Mouse (Mus musculus) CH12.LX (cell line): ENCODE results near the gene Gss. TPM values are rescaled to one million over a fixed set of nuclear protein-coding genes. Genes with fewer than 3 reads are reported as not detected.

Experiments used
- DNase-seq: peaks from one replicate; pipeline ENCODE4 v3.0.0-alpha.2; 2013; ENCODE audit errors: extremely low read depth
- H3K27ac ChIP-seq: 2 replicates; pipeline ENCODE4 v1.5.1; 2012; ENCODE audit warnings: low read depth, mild to moderate bottlenecking, control low read depth, moderate library complexity; ENCODE audit not compliant: insufficient read depth
- H3K27me3 ChIP-seq: replicated peaks from 2 replicates; pipeline ENCODE3; 2012; ENCODE audit warnings: inconsistent platforms
- H3K36me3 ChIP-seq, 2 experiments: replicated peaks in 1 of 2; 2 replicates each; pipeline versions ENCODE3 to v1.6.1; 2012; ENCODE audit warnings: inconsistent platforms in 1 of 2, low read length in 1 of 2, mild to moderate bottlenecking in 1 of 2, mixed read lengths in 1 of 2, moderate library complexity in 1 of 2; ENCODE audit not compliant: control insufficient read depth in 1 of 2, insufficient read depth in 1 of 2
- H3K4me1 ChIP-seq, 2 experiments: 2 replicates each; pipeline ENCODE4 v1.6.1; 2012; ENCODE audit warnings: inconsistent platforms in 1 of 2, moderate library complexity in 1 of 2; ENCODE audit not compliant: insufficient read depth in 2 of 2, control insufficient read depth in 1 of 2
- H3K4me2 ChIP-seq: 2 replicates; pipeline ENCODE4 v1.6.1; 2012; ENCODE audit warnings: low read depth, mild to moderate bottlenecking, control low read depth; ENCODE audit not compliant: poor library complexity, insufficient read depth, severe bottlenecking
- H3K4me3 ChIP-seq, 3 experiments: fragments of 150-350 bp in 1 of 3; sonication (generic) in 1 of 3; replicated peaks in 1 of 3; 2 replicates each; pipeline versions ENCODE3 to v1.5.1; 2011 to 2012; ENCODE audit warnings: low read depth in 2 of 3, low read length in 2 of 3, mild to moderate bottlenecking in 2 of 3, moderate library complexity in 2 of 3, control low read depth in 1 of 3, improper control_type of control experiment in 1 of 3, inconsistent platforms in 1 of 3, mixed read lengths in 1 of 3; ENCODE audit not compliant: poor library complexity in 1 of 3
- H3K79me2 ChIP-seq: replicated peaks from 2 replicates; pipeline ENCODE4 v1.6.1; 2012; ENCODE audit warnings: mild to moderate bottlenecking, moderate library complexity; ENCODE audit not compliant: control insufficient read depth, poor library complexity, insufficient read depth, severe bottlenecking; ENCODE audit errors: extremely low read depth
- H3K9ac ChIP-seq: 2 replicates; pipeline ENCODE4 v1.6.1; 2012; ENCODE audit warnings: low read depth, mild to moderate bottlenecking, control low read depth, moderate library complexity; ENCODE audit not compliant: insufficient read depth
- H3K9me3 ChIP-seq: replicated peaks from 2 replicates; pipeline ENCODE3; 2012; ENCODE audit warnings: low read length, inconsistent platforms, mixed read lengths
- CHD1 ChIP-seq: IDR thresholded peaks from 2 replicates; pipeline ENCODE4 v1.6.1; 2012; ENCODE audit warnings: low read depth, low read length, improper control_type of control experiment, inconsistent platforms
- CHD2 ChIP-seq: IDR thresholded peaks from 2 replicates; pipeline ENCODE4 v1.6.1; 2011; ENCODE audit warnings: low read length, improper control_type of control experiment
- IRF4 ChIP-seq: IDR thresholded peaks from 2 replicates; pipeline ENCODE4 v1.6.1; 2014; ENCODE audit warnings: low read depth, mild to moderate bottlenecking, inconsistent platforms, low read length, improper control_type of control experiment
- JUN ChIP-seq: IDR thresholded peaks from 2 replicates; pipeline ENCODE4 v1.6.1; 2011; ENCODE audit warnings: low read depth, mild to moderate bottlenecking, low read length, improper control_type of control experiment, moderate library complexity; ENCODE audit not compliant: insufficient read depth
- MXI1 ChIP-seq: IDR thresholded peaks from 2 replicates; pipeline ENCODE4 v1.6.1; 2011; ENCODE audit warnings: mild to moderate bottlenecking, low read depth, low read length, improper control_type of control experiment
- TBP ChIP-seq: conservative IDR thresholded peaks from 2 replicates; pipeline ENCODE4 v1.6.1; 2011; ENCODE audit warnings: low read depth, low read length, improper control_type of control experiment
- USF1 ChIP-seq: IDR thresholded peaks from 2 replicates; pipeline ENCODE4 v1.6.1; 2014; ENCODE audit warnings: low read depth, mild to moderate bottlenecking, inconsistent platforms, low read length, improper control_type of control experiment
- USF2 ChIP-seq: conservative IDR thresholded peaks from 2 replicates; pipeline ENCODE4 v1.6.1; 2011; ENCODE audit warnings: low read depth, low read length, improper control_type of control experiment
- ZC3H11A ChIP-seq: IDR thresholded peaks from 2 replicates; pipeline ENCODE4 v1.6.1; 2012; ENCODE audit warnings: low read depth, mild to moderate bottlenecking, inconsistent platforms, low read length, improper control_type of control experiment
- ZMIZ1 ChIP-seq: IDR thresholded peaks from 2 replicates; pipeline ENCODE4 v1.6.1; 2012; ENCODE audit warnings: low read depth, mild to moderate bottlenecking, inconsistent platforms, low read length, improper control_type of control experiment
- dilution Hi-C: fragments of 300-500 bp; cut with MboI; formaldehyde crosslinking; loops from 2 replicates; pipeline ENCODE4 v1.14.3; 2020; ENCODE audit warnings: low sequenced_read_pairs; ENCODE audit not compliant: extremely low pct_unique_long_range_greater_than_20kb, extremely low pct_ligation_motif_present
- in situ Hi-C: fragments of 300-500 bp; cut with MboI; formaldehyde crosslinking; loops from 3 replicates; pipeline ENCODE4 v1.14.3; 2019; ENCODE audit warnings: low sequenced_read_pairs, low pct_ligation_motif_present, low pct_unique_long_range_greater_than_20kb, mixed read lengths
- polyA plus RNA-seq: library from polyadenylated mRNA; unstranded; fragments of >175 nt; gene quantifications from 2 replicates; pipeline ENCODE4 v1.2.1, GENCODE M21; 2012; ENCODE audit warnings: low read depth; ENCODE audit not compliant: insufficient read length
- total RNA-seq, 2 experiments: library from RNA; depleted of rRNA; stranded (reverse); fragments of 300-350 nt in 1 of 2; fragments of >200 nt in 1 of 2; gene quantifications; 2 replicates each; pipeline ENCODE4 v1.2.3; 2012 to 2014

Gene Gss
- total and polyA plus RNA-seq, 3 experiments, result 17.3 to 21.9 (median 18.0) TPM

GRCm38 (mm10) chr2:155641540-155642472, 49.2 kb upstream of the Gss start:
- no peak for DNase-seq

DNA sequence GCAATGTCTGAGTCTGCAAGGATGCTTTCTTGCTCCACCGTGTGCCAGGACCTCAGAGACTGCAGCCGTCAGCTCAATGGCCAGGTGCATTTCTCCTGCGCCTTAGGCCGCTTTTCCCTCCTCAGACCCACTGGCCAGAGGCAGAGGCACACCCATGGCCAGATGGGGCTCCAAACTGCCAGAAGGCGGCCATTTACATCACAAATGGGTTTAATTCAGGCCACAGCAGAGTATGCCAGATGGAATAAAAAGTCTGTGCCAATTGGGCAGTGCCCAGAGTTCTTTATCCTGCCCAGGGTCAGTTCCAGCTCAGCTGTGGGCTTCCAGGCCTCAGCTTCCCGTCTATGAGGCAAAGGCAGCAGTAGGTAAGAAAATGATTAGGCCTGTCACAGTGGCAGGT, 48.0 kb upstream of the Gss start:
- Histone ChIP-seq H3K4me2 (no peak overlapping the region), H3K27me3 (no peaks in the 10 kb centered on the region), H3K27ac (no peak overlapping the region), H3K9ac (no peak overlapping the region), H3K36me3 (peaks cover 73 to 97% of the 10 kb centered on the region in 2 experiments)
- in situ Hi-C loops (no loop called here), dilution Hi-C loops (no loop called here)
- TF ChIP-seq IRF4 (no peak), ZC3H11A (no peak), MXI1 (no peak), JUN (no peak)
- TF ChIP-seq, all 38 proteins: peak for 0
- H3K9me3 ChIP-seq, result no peaks in the 10 kb centered on the region
- DNase-seq, result no peak
- H3K4me3 ChIP-seq, result no peak overlapping the region
- no peaks in the 10 kb centered on the region for H3K4me1 ChIP-seq
- no peaks in the 10 kb centered on the region for H3K79me2 ChIP-seq

More at GRCm38 (mm10) chr2:155641540-155642472, 49.2 kb upstream of the Gss start:
- Histone ChIP-seq H3K4me1 (no peaks in the 10 kb centered on the region), H3K4me2 (no peak overlapping the region), H3K36me3 (peaks cover 73 to 95% of the 10 kb centered on the region in 2 experiments), H3K27me3 (no peaks in the 10 kb centered on the region), H3K9ac (no peak overlapping the region), H3K4me3 (no peak overlapping the region), H3K27ac (no peak overlapping the region), H3K79me2 (no peaks in the 10 kb centered on the region), H3K9me3 (no peaks in the 10 kb centered on the region)
- no peak for TF ChIP-seq TBP
- no peak for TF ChIP-seq CHD1
- no peak for TF ChIP-seq USF2
- TF ChIP-seq USF1, result no peak
- dilution Hi-C loops, result no loop called here
- in situ Hi-C loops, result no loop called here

GRCm38 (mm10) chr2:155637411-155637810, 44.8 kb upstream of the Gss start:
- Histone ChIP-seq H3K9me3 (no peaks in the 10 kb centered on the region), H3K4me3 (no peak overlapping the region), H3K36me3 (peaks cover 81 to 100% of the 10 kb centered on the region in 2 experiments), H3K79me2 (no peaks in the 10 kb centered on the region), H3K4me2 (no peak overlapping the region), H3K27ac (no peak overlapping the region), H3K9ac (no peak overlapping the region), H3K4me1 (no peaks in the 10 kb centered on the region), H3K27me3 (no peaks in the 10 kb centered on the region)
- no peak for DNase-seq
- dilution Hi-C loops (no loop called here), in situ Hi-C loops (no loop called here)
- no peak for TF ChIP-seq CHD2
- no peak for TF ChIP-seq ZMIZ1
